Mouse (Mus musculus) inflammation-experienced regulatory T-cells, adult 16 weeks (primary cell): ENCODE results near the gene Olfr1040. TPM values are rescaled to one million over a fixed set of nuclear protein-coding genes. Genes with fewer than 3 reads are reported as not detected.

Source experiments
- polyA plus RNA-seq: library from polyadenylated mRNA; unstranded; fragments of 100-300 nt; shearing (Covaris generic); gene quantifications from one replicate; pipeline ENCODE4 v1.2.1, GENCODE M21; 2017

Olfr1040 gene
- not detected for polyA plus RNA-seq

GRCm38 (mm10) chr2:86146632-86147031 lies at the start of gene Olfr1040:
Gene Olfr1040 (minus strand): TSS chr2:86146732.

GRCm38 (mm10) chr2:86185583-86185982 lies 39.1 kb upstream of the Olfr1040 start, which contains the start of gene Olfr52:
Gene Olfr52 (minus strand): TSS chr2:86185683.

GRCm38 (mm10) chr2:86177720-86178119 lies 31.2 kb upstream of the Olfr1040 start, which contains the start of gene Olfr1044:
Gene Olfr1044 (minus strand): TSS chr2:86177820.

GRCm38 (mm10) chr2:86167422-86167821 lies 20.9 kb upstream of the Olfr1040 start, which contains the start of gene Olfr1043:
Gene Olfr1043 (minus strand): TSS chr2:86167522.

GRCm38 (mm10) chr2:86161738-86162137 lies 15.2 kb upstream of the Olfr1040 start, which contains the start of gene Olfr1042:
Gene Olfr1042 (minus strand): TSS chr2:86161838.

GRCm38 (mm10) chr2:86135828-86136227 lies 10.7 kb downstream of the Olfr1040 start, which contains the start of gene Olfr1039:
Gene Olfr1039 (minus strand): TSS chr2:86135928.

Other genes starting within 250 kb of the Olfr1040 start
- gene Olfr1024, start 241.7 kb downstream of the Olfr1040 start, polyA plus RNA-seq, result not detected
- gene Olfr1025-ps1, start 231.5 kb downstream of the Olfr1040 start, polyA plus RNA-seq, result not detected
- gene Olfr1026, start 225.2 kb downstream of the Olfr1040 start, polyA plus RNA-seq, result not detected
- not detected for gene Olfr1028, start 196.3 kb downstream of the Olfr1040 start, polyA plus RNA-seq
- gene Olfr1029, start 172.8 kb downstream of the Olfr1040 start, polyA plus RNA-seq, result not detected
- gene Olfr1030, start 167.5 kb downstream of the Olfr1040 start, polyA plus RNA-seq, result not detected
- not detected for gene Olfr1031, start 156.4 kb downstream of the Olfr1040 start, polyA plus RNA-seq
- gene Olfr1032, start 141.2 kb downstream of the Olfr1040 start, polyA plus RNA-seq, result not detected
- not detected for gene Olfr1033, start 126.1 kb downstream of the Olfr1040 start, polyA plus RNA-seq
- not detected for gene Olfr1034, start 100.9 kb downstream of the Olfr1040 start, polyA plus RNA-seq
- gene Olfr1036, start 72.7 kb downstream of the Olfr1040 start, polyA plus RNA-seq, result not detected
- not detected for gene Olfr1037, start 59.3 kb downstream of the Olfr1040 start, polyA plus RNA-seq
- not detected for gene Olfr1039, start 10.8 kb downstream of the Olfr1040 start, polyA plus RNA-seq
- gene Olfr1042, start 15.1 kb upstream of the Olfr1040 start, polyA plus RNA-seq, result not detected
- gene Olfr1043, start 20.8 kb upstream of the Olfr1040 start, polyA plus RNA-seq, result not detected
- gene Olfr1044, start 31.1 kb upstream of the Olfr1040 start, polyA plus RNA-seq, result not detected
- gene Olfr52, start 39.0 kb upstream of the Olfr1040 start, polyA plus RNA-seq, result not detected
- not detected for gene Olfr1045, start 56.3 kb upstream of the Olfr1040 start, polyA plus RNA-seq
- gene Olfr1046, start 72.6 kb upstream of the Olfr1040 start, polyA plus RNA-seq, result not detected
- gene Olfr1047, start 84.7 kb upstream of the Olfr1040 start, polyA plus RNA-seq, result not detected
- not detected for gene Olfr1048, start 93.6 kb upstream of the Olfr1040 start, polyA plus RNA-seq
- gene Olfr1049, start 111.6 kb upstream of the Olfr1040 start, polyA plus RNA-seq, result not detected
- gene Olfr1051, start 132.4 kb upstream of the Olfr1040 start, polyA plus RNA-seq, result not detected
- not detected for gene Olfr1052, start 145.7 kb upstream of the Olfr1040 start, polyA plus RNA-seq
- not detected for gene Olfr1053, start 168.6 kb upstream of the Olfr1040 start, polyA plus RNA-seq
- not detected for gene Olfr1054, start 188.7 kb upstream of the Olfr1040 start, polyA plus RNA-seq
- not detected for gene Olfr1055, start 203.6 kb upstream of the Olfr1040 start, polyA plus RNA-seq
- not detected for gene Olfr1056, start 215.7 kb upstream of the Olfr1040 start, polyA plus RNA-seq
- gene Olfr1057, start 231.7 kb upstream of the Olfr1040 start, polyA plus RNA-seq, result not detected
- gene Olfr1058, start 241.8 kb upstream of the Olfr1040 start, polyA plus RNA-seq, result not detected